Mouse (Mus musculus): ENCODE results near the gene Ifnlr1. TPM values are rescaled to one million over a fixed set of nuclear protein-coding genes. Genes with fewer than 3 reads are reported as not detected.

The Ifnlr1 gene
- total RNA-seq, 2 experiments from 2014 or later = 0.23 to 0.42 TPM

GRCm38 (mm10) chr4:135733901-135734300 is 47.8 kb downstream of the Ifnlr1 start:
- DNase-seq = no peak
- intact Hi-C loops (cut with DNase I; ENCODE audit: low total_unique reads) = no loop called here

GRCm38 (mm10) chr4:135736903-135737302 is 50.8 kb downstream of the Ifnlr1 start:
- no peak for DNase-seq
- intact Hi-C loops (cut with DNase I; ENCODE audit: low total_unique reads) = no loop called here

- intact Hi-C loops (cut with DNase I; ENCODE audit: low total_unique reads) = no loop called here
- no peak for DNase-seq
These were observed 52.1 kb downstream of the Ifnlr1 start for GRCm38 (mm10) chr4:135738237-135738636.

- DNase-seq = no peak
These were observed 53.1 kb downstream of the Ifnlr1 start for GRCm38 (mm10) chr4:135739148-135739547.

GRCm38 (mm10) chr4:135739672-135740071 is 53.6 kb downstream of the Ifnlr1 start:
- DNase-seq = no peak
- intact Hi-C loops (cut with DNase I; ENCODE audit: low total_unique reads) = no loop called here

More at GRCm38 (mm10) chr4:135739148-135739547, 53.1 kb downstream of the Ifnlr1 start:
- intact Hi-C loops (cut with DNase I; ENCODE audit: low total_unique reads) = no loop called here

- intact Hi-C loops (cut with DNase I; ENCODE audit: low total_unique reads) = no loop called here
- no peak for DNase-seq
These were observed 57.4 kb downstream of the Ifnlr1 start for GRCm38 (mm10) chr4:135743520-135743919.

GRCm38 (mm10) chr4:135744726-135745448 is 58.8 kb downstream of the Ifnlr1 start:
- intact Hi-C loops (cut with DNase I; ENCODE audit: low total_unique reads) = no loop called here

GRCm38 (mm10) chr4:135745613-135746012 is 59.5 kb downstream of the Ifnlr1 start:
- peak; percentile 51 for DNase-seq
- intact Hi-C loops (cut with DNase I; ENCODE audit: low total_unique reads) = no loop called here

More at GRCm38 (mm10) chr4:135744726-135745448, 58.8 kb downstream of the Ifnlr1 start:
- DNase-seq = no peak

- no peak for DNase-seq
- intact Hi-C loops (cut with DNase I; ENCODE audit: low total_unique reads) = no loop called here
These were observed 64.8 kb downstream of the Ifnlr1 start for GRCm38 (mm10) chr4:135750896-135751295.

GRCm38 (mm10) chr4:135752106-135752778 is 66.2 kb downstream of the Ifnlr1 start:
- intact Hi-C loops (cut with DNase I; ENCODE audit: low total_unique reads) = no loop called here

GRCm38 (mm10) chr4:135752779-135753164 is 66.7 kb downstream of the Ifnlr1 start:
- DNase-seq = no peak
- intact Hi-C loops (cut with DNase I; ENCODE audit: low total_unique reads) = no loop called here

More at GRCm38 (mm10) chr4:135752106-135752778, 66.2 kb downstream of the Ifnlr1 start:
- DNase-seq = no peak

Other genes with a start within 250 kb of the Ifnlr1 start
- under 1 TPM in 1 of 2 experiments, not detected in 1; 0.22 TPM for gene Stpg1, start 191.5 kb upstream of the Ifnlr1 start, total RNA-seq (2021)
- 10 to 100 TPM in 1 of 2 experiments, 1 to 10 TPM in 1; 7.4 to 11.0 TPM for gene Nipal3, start 191.2 kb upstream of the Ifnlr1 start, total RNA-seq (2021)
- gene Grhl3, start 112.7 kb upstream of the Ifnlr1 start, total RNA-seq (2021) = under 1 TPM; 0.16 to 0.29 TPM
- under 1 TPM; 0.13 to 0.49 TPM for gene Il22ra1, start 41.9 kb downstream of the Ifnlr1 start, total RNA-seq (2021)
- 10 to 100 TPM; 36.6 to 76.7 TPM for gene Myom3, start 73.4 kb downstream of the Ifnlr1 start, total RNA-seq (2021)
- gene Srsf10, start 169.5 kb downstream of the Ifnlr1 start, total RNA-seq (2021) = 10 to 100 TPM; 30.9 to 33.0 TPM
- gene Pnrc2, start 187.6 kb downstream of the Ifnlr1 start, total RNA-seq (2021) = 10 to 100 TPM; 44.3 to 59.3 TPM
- under 1 TPM; 0.47 to 0.60 TPM for gene Cnr2, start 209.1 kb downstream of the Ifnlr1 start, total RNA-seq (2021)
- 10 to 100 TPM; 20.6 to 27.8 TPM for gene Fuca1, start 234.4 kb downstream of the Ifnlr1 start, total RNA-seq (2021)